Mouse (Mus musculus): ENCODE data around the gene Utrn. TPM values are rescaled to one million over a fixed set of nuclear protein-coding genes. Genes with fewer than 3 reads are reported as not detected.

Gene Utrn
- polyA plus RNA-seq, 1 experiment from 2014 or later: 27.5 TPM

- no peak for ATAC-seq (ENCODE audit: low FRiP score)
- Histone ChIP-seq H3K4me1 (no peaks in the 10 kb centered on the region), H3K36me3 (no peaks in the 10 kb centered on the region), H3K27me3 (replicated peaks) (no peaks in the 10 kb centered on the region), H3K4me3 (replicated peaks) (no peak overlapping the region), H3K4me2 (no peak overlapping the region), H3K27ac (replicated peaks) (no peak overlapping the region), H3K9ac (replicated peaks) (no peak overlapping the region), H3K9me3 (replicated peaks) (no peaks in the 10 kb centered on the region)
- WGBS: 76% methylated on average over 3 of the region's 3 CpGs
Measured at GRCm38 (mm10) chr10:12703526-12703925, 165.6 kb downstream of the Utrn start.

DNA sequence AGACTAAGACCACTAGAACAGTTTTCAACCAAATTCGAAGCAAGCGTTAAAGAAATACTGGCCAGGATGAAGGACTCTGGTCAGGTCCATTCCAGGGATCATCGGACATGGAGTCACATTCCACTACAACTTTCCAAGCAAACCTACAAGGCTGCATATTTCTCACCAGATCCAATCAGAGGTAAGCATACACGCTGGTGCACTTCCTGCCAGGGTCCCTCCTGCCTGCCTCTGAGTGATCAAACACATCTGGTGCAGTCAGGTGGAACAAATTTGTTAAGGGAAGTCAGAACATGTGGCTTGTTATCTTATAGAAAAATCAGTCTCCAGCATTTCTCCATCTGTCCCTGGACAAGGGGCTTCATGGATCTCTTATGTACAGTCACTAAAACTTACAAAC lies 167.0 kb downstream of the Utrn start:
- H3K36me3 ChIP-seq: no peaks in the 10 kb centered on the region
- H3K4me3 ChIP-seq (replicated peaks): no peak overlapping the region
- no peak for ATAC-seq (ENCODE audit: low FRiP score)
- 93% methylated on average over 4 of the region's 4 CpGs for WGBS
- H3K9me3 ChIP-seq (replicated peaks): no peaks in the 10 kb centered on the region
- no peaks in the 10 kb centered on the region for H3K27me3 ChIP-seq (replicated peaks)
- H3K4me1 ChIP-seq: no peaks in the 10 kb centered on the region
- no peak overlapping the region for H3K27ac ChIP-seq (replicated peaks)
- H3K9ac ChIP-seq (replicated peaks): no peak overlapping the region
- H3K4me2 ChIP-seq: no peak overlapping the region

DNA sequence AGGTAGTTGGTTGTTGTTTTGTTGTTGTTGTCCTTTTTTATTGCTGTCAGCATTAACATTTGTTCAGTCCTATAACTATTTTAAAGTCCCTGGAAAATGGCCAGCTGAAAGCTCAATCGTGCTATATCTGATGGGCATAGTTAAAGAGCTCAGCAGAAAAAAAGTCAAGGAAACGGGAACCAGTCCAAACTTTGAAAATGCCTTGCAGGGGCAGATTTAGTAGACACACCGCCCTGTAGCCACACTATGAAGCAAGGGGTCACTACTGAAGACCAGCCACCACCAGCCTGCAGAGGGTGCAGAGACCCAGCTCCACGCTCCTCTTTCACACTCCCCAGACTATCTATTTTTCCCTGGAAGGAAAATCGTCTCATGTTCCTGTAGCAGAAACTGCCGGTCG lies 167.5 kb downstream of the Utrn start:
- no peak for ATAC-seq (ENCODE audit: low FRiP score)
- 84% methylated on average over 7 of the region's 7 CpGs for WGBS
- no peaks in the 10 kb centered on the region for H3K36me3 ChIP-seq

GRCm38 (mm10) chr10:12700576-12700975 lies 168.6 kb downstream of the Utrn start:
- 83% methylated on average over 3 of the region's 3 CpGs for WGBS
- Histone ChIP-seq H3K4me3 (replicated peaks) (no peak overlapping the region), H3K9ac (replicated peaks) (no peak overlapping the region)

More for the DNA sequence above, 167.5 kb downstream of the Utrn start:
- H3K9ac ChIP-seq (replicated peaks): no peak overlapping the region
- no peak overlapping the region for H3K4me2 ChIP-seq
- no peaks in the 10 kb centered on the region for H3K27me3 ChIP-seq (replicated peaks)
- H3K9me3 ChIP-seq (replicated peaks): no peaks in the 10 kb centered on the region
- no peak overlapping the region for H3K27ac ChIP-seq (replicated peaks)
- no peaks in the 10 kb centered on the region for H3K4me1 ChIP-seq
- no peak overlapping the region for H3K4me3 ChIP-seq (replicated peaks)

GRCm38 (mm10) chr10:12697902-12698301 lies 171.3 kb downstream of the Utrn start:
- no peak overlapping the region for H3K9ac ChIP-seq (replicated peaks)
- 97% methylated on average over 3 of the region's 3 CpGs for WGBS
- H3K36me3 ChIP-seq: no peaks in the 10 kb centered on the region
- no peak overlapping the region for H3K4me2 ChIP-seq
- H3K4me3 ChIP-seq (replicated peaks): no peak overlapping the region
- no peak for ATAC-seq (ENCODE audit: low FRiP score)
- H3K27me3 ChIP-seq (replicated peaks): no peaks in the 10 kb centered on the region
- no peaks in the 10 kb centered on the region for H3K4me1 ChIP-seq
- no peaks in the 10 kb centered on the region for H3K9me3 ChIP-seq (replicated peaks)
- H3K27ac ChIP-seq (replicated peaks): no peak overlapping the region

More at GRCm38 (mm10) chr10:12700576-12700975, 168.6 kb downstream of the Utrn start:
- no peaks in the 10 kb centered on the region for H3K9me3 ChIP-seq (replicated peaks)
- no peaks in the 10 kb centered on the region for H3K36me3 ChIP-seq
- no peak overlapping the region for H3K4me2 ChIP-seq
- H3K27me3 ChIP-seq (replicated peaks): no peaks in the 10 kb centered on the region
- H3K4me1 ChIP-seq: no peaks in the 10 kb centered on the region
- no peak for ATAC-seq (ENCODE audit: low FRiP score)
- H3K27ac ChIP-seq (replicated peaks): no peak overlapping the region

DNA sequence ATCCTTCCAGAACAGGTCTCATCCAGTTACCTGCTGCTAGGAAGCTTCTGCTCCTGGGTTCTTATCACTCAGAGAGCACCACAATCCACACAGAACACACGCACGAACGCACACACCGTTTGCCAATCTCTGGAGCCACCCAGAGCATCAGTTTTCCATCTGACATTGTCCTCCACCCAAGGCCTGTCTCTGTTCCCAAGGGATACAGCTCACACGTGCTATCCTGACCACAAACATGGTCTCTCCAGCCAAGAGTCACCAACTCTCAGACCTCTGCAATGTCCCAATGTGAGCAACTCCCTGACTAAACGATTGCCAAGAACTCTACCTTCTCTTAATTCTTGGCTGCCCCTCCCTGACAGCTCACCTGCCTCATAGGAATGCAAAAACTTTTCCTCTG lies 172.5 kb downstream of the Utrn start:
- Histone ChIP-seq H3K9me3 (replicated peaks) (no peaks in the 10 kb centered on the region), H3K27me3 (replicated peaks) (no peaks in the 10 kb centered on the region), H3K9ac (replicated peaks) (no peak overlapping the region), H3K4me2 (no peak overlapping the region), H3K4me3 (replicated peaks) (no peak overlapping the region), H3K36me3 (no peaks in the 10 kb centered on the region), H3K27ac (replicated peaks) (no peak overlapping the region), H3K4me1 (no peaks in the 10 kb centered on the region)
- ATAC-seq (ENCODE audit: low FRiP score): no peak
- WGBS: 90% methylated on average over 6 of the region's 6 CpGs

GRCm38 (mm10) chr10:12694774-12695173 lies 174.4 kb downstream of the Utrn start:
- H3K27me3 ChIP-seq (replicated peaks): no peaks in the 10 kb centered on the region
- no peak overlapping the region for H3K27ac ChIP-seq (replicated peaks)
- H3K9me3 ChIP-seq (replicated peaks): no peaks in the 10 kb centered on the region
- no peak overlapping the region for H3K4me2 ChIP-seq
- H3K9ac ChIP-seq (replicated peaks): no peak overlapping the region
- ATAC-seq (ENCODE audit: low FRiP score): no peak
- 77% methylated on average over 6 of the region's 6 CpGs for WGBS
- H3K36me3 ChIP-seq: no peaks in the 10 kb centered on the region
- H3K4me3 ChIP-seq (replicated peaks): no peak overlapping the region
- H3K4me1 ChIP-seq: no peaks in the 10 kb centered on the region

DNA sequence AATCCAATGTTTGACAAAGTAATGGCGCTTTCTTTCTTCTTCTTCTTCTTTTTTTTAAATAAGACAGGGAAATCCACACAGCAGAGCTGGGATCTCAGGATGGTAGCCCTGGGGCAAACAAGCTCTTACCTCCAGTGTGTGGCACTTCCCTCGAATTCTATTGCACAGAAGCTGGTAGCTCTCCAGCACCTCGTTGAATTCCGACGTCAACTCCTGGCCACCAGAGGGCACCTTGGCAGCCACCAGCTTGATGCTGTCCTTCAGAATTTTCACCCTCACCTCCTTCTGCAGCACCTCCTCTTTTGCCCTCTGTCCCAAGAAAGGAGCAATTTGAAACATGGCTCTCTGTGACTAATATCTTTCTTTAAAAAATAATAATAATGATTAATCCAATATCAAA lies 178.6 kb downstream of the Utrn start:
- Histone ChIP-seq H3K27ac (replicated peaks) (no peak overlapping the region), H3K4me1 (no peaks in the 10 kb centered on the region), H3K36me3 (no peaks in the 10 kb centered on the region), H3K4me3 (replicated peaks) (no peak overlapping the region), H3K9ac (replicated peaks) (no peak overlapping the region), H3K9me3 (replicated peaks) (no peaks in the 10 kb centered on the region), H3K4me2 (no peak overlapping the region), H3K27me3 (replicated peaks) (no peaks in the 10 kb centered on the region)
- 22% methylated on average over 5 of the region's 5 CpGs for WGBS
- ATAC-seq (ENCODE audit: low FRiP score): no peak

GRCm38 (mm10) chr10:12685683-12686082 lies 183.5 kb downstream of the Utrn start:
- H3K4me3 ChIP-seq (replicated peaks): no peak overlapping the region
- no peaks in the 10 kb centered on the region for H3K4me1 ChIP-seq
- no peak overlapping the region for H3K4me2 ChIP-seq
- H3K27me3 ChIP-seq (replicated peaks): no peaks in the 10 kb centered on the region
- no peaks in the 10 kb centered on the region for H3K9me3 ChIP-seq (replicated peaks)
- no peak overlapping the region for H3K27ac ChIP-seq (replicated peaks)
- ATAC-seq (ENCODE audit: low FRiP score): no peak
- H3K36me3 ChIP-seq: no peaks in the 10 kb centered on the region
- no peak overlapping the region for H3K9ac ChIP-seq (replicated peaks)

DNA sequence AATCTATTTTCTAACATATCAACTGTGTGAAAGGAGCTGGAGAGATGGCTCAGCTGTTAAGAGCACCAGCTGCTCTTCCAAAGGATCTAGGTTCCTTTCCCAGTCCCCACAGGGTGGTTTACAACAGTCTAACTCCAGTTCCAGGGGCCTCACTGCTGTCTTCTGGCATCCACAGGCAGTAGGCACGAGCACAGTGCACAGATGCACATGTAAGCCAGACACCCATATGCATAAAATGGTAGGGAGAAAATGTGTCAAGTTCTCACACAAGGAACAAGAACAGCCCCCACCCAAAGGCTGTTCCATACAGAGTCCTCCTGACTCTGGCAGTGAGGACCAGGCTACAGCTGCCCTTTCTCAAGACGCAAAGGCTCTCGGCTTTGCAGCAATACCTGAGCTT lies 185.1 kb downstream of the Utrn start:
- no peak overlapping the region for H3K27ac ChIP-seq (replicated peaks)
- H3K4me3 ChIP-seq (replicated peaks): no peak overlapping the region
- H3K9me3 ChIP-seq (replicated peaks): no peaks in the 10 kb centered on the region
- ATAC-seq (ENCODE audit: low FRiP score): peak; percentile 28; the same call in 1 of the 2 replicates
- 0 out of 2 replicates have a peak, but pooled peaks cover 3% of the 10 kb centered on the region for H3K36me3 ChIP-seq
- 89% methylated on average over 3 of the region's 3 CpGs for WGBS
- no peak overlapping the region for H3K4me2 ChIP-seq
- no peak overlapping the region for H3K9ac ChIP-seq (replicated peaks)
- no peaks in the 10 kb centered on the region for H3K4me1 ChIP-seq
- no peaks in the 10 kb centered on the region for H3K27me3 ChIP-seq (replicated peaks)

- no peak overlapping the region for H3K27ac ChIP-seq (replicated peaks)
- H3K27me3 ChIP-seq (replicated peaks): no peaks in the 10 kb centered on the region
- H3K36me3 ChIP-seq: no peaks in the 10 kb centered on the region
- H3K9me3 ChIP-seq (replicated peaks): no peaks in the 10 kb centered on the region
- 87% methylated on average over 5 of the region's 5 CpGs for WGBS
- H3K4me3 ChIP-seq (replicated peaks): no peak overlapping the region
- no peak overlapping the region for H3K9ac ChIP-seq (replicated peaks)
- no peak overlapping the region for H3K4me2 ChIP-seq
- no peaks in the 10 kb centered on the region for H3K4me1 ChIP-seq
- no peak for ATAC-seq (ENCODE audit: low FRiP score)
Measured at GRCm38 (mm10) chr10:12673309-12673708, 195.9 kb downstream of the Utrn start.

DNA sequence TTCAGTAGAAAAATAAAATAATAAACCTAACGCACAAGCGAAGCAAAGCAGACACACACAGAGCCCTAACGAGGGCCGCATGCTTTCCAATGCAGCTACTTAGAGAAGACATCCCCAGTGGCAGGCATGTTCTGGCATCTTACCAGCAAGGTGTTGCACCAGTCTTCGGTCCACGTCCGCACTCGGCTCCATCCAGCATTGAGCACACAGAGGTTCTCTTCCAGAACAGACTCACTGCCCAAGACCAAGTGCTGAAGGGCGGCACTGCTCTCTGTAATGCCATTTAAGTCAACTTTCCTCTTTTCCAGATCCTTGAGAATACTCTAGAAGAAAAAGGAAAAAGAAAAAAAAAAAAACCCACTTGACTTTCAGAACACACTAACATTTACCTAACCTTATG lies 197.6 kb downstream of the Utrn start:
- Histone ChIP-seq H3K4me3 (replicated peaks) (no peak overlapping the region), H3K4me2 (no peak overlapping the region), H3K9me3 (replicated peaks) (no peaks in the 10 kb centered on the region), H3K27ac (replicated peaks) (no peak overlapping the region), H3K36me3 (no peaks in the 10 kb centered on the region), H3K27me3 (replicated peaks) (no peaks in the 10 kb centered on the region), H3K4me1 (no peaks in the 10 kb centered on the region), H3K9ac (replicated peaks) (no peak overlapping the region)
- ATAC-seq (ENCODE audit: low FRiP score): no peak
- 95% methylated on average over 9 of the region's 9 CpGs for WGBS

GRCm38 (mm10) chr10:12662035-12662434 lies 207.1 kb downstream of the Utrn start:
- H3K9me3 ChIP-seq (replicated peaks): no peaks in the 10 kb centered on the region
- H3K9ac ChIP-seq (replicated peaks): no peak overlapping the region
- WGBS: 90% methylated on average over 4 of the region's 4 CpGs
- H3K27me3 ChIP-seq (replicated peaks): no peaks in the 10 kb centered on the region
- no peak overlapping the region for H3K4me3 ChIP-seq (replicated peaks)
- ATAC-seq (ENCODE audit: low FRiP score): no peak
- H3K4me2 ChIP-seq: no peak overlapping the region
- no peak overlapping the region for H3K27ac ChIP-seq (replicated peaks)
- peaks cover 3% of the 10 kb centered on the region for H3K36me3 ChIP-seq
- H3K4me1 ChIP-seq: no peaks in the 10 kb centered on the region

Measured in neural tube, embryonic 15.5 days (tissue).